Mouse (Mus musculus) neural tube, embryonic 12.5 days (tissue): ENCODE measurements around the gene Meis2. TPM values are rescaled to one million over a fixed set of nuclear protein-coding genes. Genes with fewer than 3 reads are reported as not detected.
A peak's percentile ranks its signal among the peaks of the same experiment; 100 is the strongest.

ENCODE experiments used
- ATAC-seq: fragments of 200-750 bp; cut with Nextera tagmentation; 2 replicates; pipeline ENCODE4 v1.8.0; 2017; ENCODE audit warnings: low read depth, mild to moderate bottlenecking, moderate TSS enrichment, moderate library complexity; ENCODE audit not compliant: low FRiP score
- H3K27ac ChIP-seq: fragments of 300-500 bp; sonication (generic); 2 replicates; pipeline ENCODE4 v1.5.1; 2016
- H3K27me3 ChIP-seq: fragments of 300-500 bp; sonication (generic); replicated peaks from 2 replicates; pipeline ENCODE4 v1.6.1; 2016; ENCODE audit warnings: mild to moderate bottlenecking
- H3K36me3 ChIP-seq: fragments of 300-500 bp; sonication (generic); 2 replicates; pipeline ENCODE4 v1.6.1; 2016; ENCODE audit warnings: mild to moderate bottlenecking
- H3K4me1 ChIP-seq: fragments of 300-500 bp; sonication (generic); 2 replicates; pipeline ENCODE4 v1.6.1; 2016
- H3K4me2 ChIP-seq: fragments of 300-500 bp; sonication (generic); replicated peaks from 2 replicates; pipeline ENCODE4 v1.6.1; 2016; ENCODE audit warnings: mild to moderate bottlenecking
- H3K4me3 ChIP-seq: fragments of 300-500 bp; sonication (generic); 2 replicates; pipeline ENCODE4 v1.5.1; 2016
- H3K9ac ChIP-seq: fragments of 300-500 bp; sonication (generic); 2 replicates; pipeline ENCODE4 v1.6.1; 2016; ENCODE audit warnings: mild to moderate bottlenecking
- H3K9me3 ChIP-seq: fragments of 300-500 bp; sonication (generic); 2 replicates; pipeline ENCODE4 v1.6.1; 2016; ENCODE audit warnings: mild to moderate bottlenecking
- WGBS: fragments of 180-500 bp; shearing (Covaris S2); methylation state at CpG from one replicate; pipeline ENCODE4 v1.1.7; 2016; 5-methylcytosine and 5-hydroxymethylcytosine counted together
- polyA plus RNA-seq: library from polyadenylated mRNA; unstranded; fragments of >200 nt; fragmentation: Nextera tagmentation; extraction: Ambion mirVana; gene quantifications from 2 replicates; pipeline ENCODE4 v1.2.1, GENCODE M21; 2016

Gene Meis2
- polyA plus RNA-seq, 1 experiment from 2014 or later, result 108 TPM

DNA sequence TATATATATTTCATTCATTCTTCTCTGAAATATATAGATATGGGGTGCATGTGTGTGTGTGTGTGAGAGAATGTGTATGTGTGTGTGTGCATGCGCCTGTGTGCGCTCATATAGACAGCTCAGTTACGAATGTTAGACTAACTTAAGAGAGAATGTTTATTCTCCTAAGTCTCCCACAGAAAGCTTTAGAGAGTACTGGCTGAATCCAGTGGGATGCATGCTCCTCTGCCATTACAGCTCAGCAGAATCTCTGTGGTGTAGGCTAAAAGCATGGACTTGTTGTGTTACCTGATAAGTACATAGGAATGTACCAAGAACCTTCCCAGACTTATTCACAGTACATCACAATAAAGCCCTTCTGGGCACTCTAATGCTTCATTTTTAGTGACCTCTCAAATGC lies 55.6 kb downstream of the Meis2 start:
- Histone ChIP-seq H3K27me3 (no peaks in the 10 kb centered on the region), H3K4me2 (no peak overlapping the region), H3K9ac (no peak overlapping the region), H3K4me3 (no peak overlapping the region), H3K27ac (no peak overlapping the region), H3K9me3 (no peaks in the 10 kb centered on the region), H3K4me1 (peaks cover 29% of the 10 kb centered on the region), H3K36me3 (peaks cover 9% of the 10 kb centered on the region)
- WGBS, result 58% methylated on average over 3 of the region's 3 CpGs
- no peak for ATAC-seq

DNA sequence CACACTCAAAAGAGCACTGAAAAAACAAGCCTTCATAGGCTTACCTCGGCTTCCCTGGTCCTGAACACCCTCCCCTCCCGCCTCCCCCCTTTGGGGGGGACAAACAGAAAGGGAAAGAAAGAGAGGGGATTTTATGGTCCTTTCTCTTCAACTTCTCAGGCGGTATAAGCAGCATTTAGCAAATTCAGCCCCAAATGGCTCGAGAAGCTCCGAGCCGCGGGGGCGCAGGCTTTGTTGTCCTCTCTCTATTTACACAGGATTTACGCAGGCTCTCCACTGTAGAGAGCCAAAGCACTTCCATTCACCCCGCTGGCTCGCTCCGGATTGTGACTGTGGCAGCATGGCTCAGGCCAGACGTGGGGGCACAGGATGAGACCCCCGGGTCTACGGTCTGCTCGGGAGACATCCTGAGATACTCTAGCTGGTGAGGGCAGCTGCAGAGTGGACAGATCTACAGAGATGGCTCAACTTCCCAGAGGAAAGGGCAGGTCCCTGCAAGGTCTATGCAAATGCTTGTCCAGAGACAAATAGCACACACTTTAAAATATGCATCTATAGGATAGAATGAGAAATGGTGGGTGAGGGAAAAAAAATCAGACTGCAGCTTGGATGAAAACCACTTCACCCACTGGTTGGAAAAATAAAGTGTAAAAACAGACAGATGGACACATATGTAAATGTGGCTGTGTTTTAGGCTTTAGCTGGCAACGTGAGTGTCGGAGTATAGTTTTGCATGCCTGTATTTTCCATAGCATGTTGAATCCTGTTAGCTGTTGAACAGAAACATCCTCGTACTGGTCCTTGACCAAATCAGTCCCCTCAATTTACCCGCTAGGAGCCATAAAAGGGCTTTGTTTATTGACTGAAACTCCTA lies 56.3 kb downstream of the Meis2 start:
- Histone ChIP-seq H3K4me1 (peaks cover 34% of the 10 kb centered on the region), H3K36me3 (peaks cover 17% of the 10 kb centered on the region), H3K4me2 (peak overlapping the region; percentile 58), H3K9ac (peak overlapping the region; percentile 47), H3K27ac (peak overlapping the region; percentile 69), H3K9me3 (no peaks in the 10 kb centered on the region), H3K4me3 (peak overlapping the region; percentile 22; the same call in 1 of the 2 replicates), H3K27me3 (no peaks in the 10 kb centered on the region)
- ATAC-seq, result peak; percentile 92
- 4% methylated on average over 20 of the region's 20 CpGs for whole genome bisulfite sequencing

DNA sequence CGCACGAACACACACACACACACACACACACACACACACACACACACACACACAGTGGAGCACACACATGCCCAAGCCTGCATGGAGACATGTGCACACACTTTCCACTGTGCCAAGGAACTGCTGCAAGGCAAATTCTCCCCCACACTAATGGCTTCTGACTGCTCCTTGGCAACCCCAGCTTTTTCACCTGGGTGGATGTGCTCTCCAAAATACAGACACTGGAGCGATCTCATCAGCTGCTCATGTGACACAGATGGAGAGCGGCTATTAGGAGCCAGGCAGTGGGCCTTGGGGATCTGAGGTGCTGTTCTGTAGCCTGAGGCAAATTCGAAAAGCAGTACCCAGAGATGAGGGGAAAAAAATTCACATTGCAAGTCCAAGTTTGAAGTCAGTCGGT lies 63.3 kb downstream of the Meis2 start:
- WGBS, result 66% methylated on average over 6 of the region's 6 CpGs
- peaks cover 21% of the 10 kb centered on the region for H3K36me3 ChIP-seq
- no peak overlapping the region for H3K9ac ChIP-seq
- no peak; the same call in 1 of the 2 replicates for ATAC-seq
- no peak overlapping the region for H3K4me3 ChIP-seq
- H3K9me3 ChIP-seq, result no peaks in the 10 kb centered on the region
- no peak overlapping the region for H3K27ac ChIP-seq
- H3K4me2 ChIP-seq, result no peak overlapping the region
- H3K27me3 ChIP-seq, result no peaks in the 10 kb centered on the region
- peaks cover 50% of the 10 kb centered on the region for H3K4me1 ChIP-seq

DNA sequence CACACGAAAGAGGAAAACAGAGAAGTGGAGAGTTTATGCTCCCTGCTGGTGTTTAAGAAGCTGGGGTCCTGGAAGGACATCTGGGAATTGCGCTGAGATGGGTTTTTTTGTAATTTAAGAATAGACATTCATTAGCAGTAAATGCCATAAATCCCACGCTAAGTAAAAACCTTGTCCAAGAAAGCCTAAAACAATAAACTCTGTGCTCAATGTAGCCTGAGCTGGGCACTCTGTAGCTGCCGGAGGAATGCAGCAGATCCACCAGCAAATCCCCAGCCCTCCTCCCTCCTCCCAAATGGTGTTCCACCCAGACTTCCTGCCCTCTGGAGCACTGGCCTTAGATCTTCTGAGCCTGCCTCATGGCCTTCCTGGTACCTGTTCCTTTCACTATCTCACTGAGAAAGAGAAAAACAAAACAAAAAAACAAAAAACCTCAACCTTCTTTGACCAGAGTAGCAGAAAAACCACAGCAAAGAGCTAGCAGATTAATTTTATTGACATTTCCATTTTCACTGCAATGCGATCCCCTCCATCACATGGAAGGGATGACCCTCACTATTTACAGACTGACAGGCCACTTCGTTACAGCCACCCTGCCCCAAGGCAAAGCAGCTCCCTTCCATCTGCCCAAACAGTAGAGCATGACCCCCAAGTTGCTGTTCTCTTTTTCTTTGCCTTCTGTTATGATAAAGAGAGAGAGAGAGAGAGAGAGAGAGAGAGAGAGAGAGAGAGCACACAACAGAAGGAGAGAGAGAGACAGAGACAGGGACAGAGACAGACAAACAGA lies 64.1 kb downstream of the Meis2 start:
- Histone ChIP-seq H3K27ac (no peak overlapping the region), H3K36me3 (peaks cover 21% of the 10 kb centered on the region), H3K4me1 (peaks cover 56% of the 10 kb centered on the region), H3K4me2 (no peak overlapping the region), H3K4me3 (no peak overlapping the region), H3K27me3 (no peaks in the 10 kb centered on the region), H3K9me3 (no peaks in the 10 kb centered on the region), H3K9ac (no peak overlapping the region)
- WGBS, result 12% methylated on average over 6 of the region's 6 CpGs
- peak; percentile 31; the same call in 1 of the 2 replicates for ATAC-seq

DNA sequence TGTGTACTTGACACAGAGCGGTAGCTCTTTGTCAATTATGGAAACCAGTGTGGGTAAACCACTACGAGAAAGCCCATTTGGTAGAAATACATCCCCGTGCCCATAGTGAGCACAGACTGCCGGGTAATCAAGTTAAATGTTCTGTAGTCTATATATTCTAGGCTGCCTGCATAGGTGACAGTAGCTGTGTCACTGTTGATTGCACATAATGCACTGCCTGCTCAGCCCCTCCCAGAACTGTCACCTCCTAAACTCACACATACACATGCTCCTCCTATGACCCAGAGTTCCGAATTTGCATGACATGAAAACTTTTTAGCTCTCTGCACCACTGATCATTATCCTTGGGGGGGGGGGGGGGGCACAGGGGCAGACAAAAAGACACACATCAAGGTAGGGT lies 65.1 kb downstream of the Meis2 start:
- no peaks in the 10 kb centered on the region for H3K27me3 ChIP-seq
- H3K4me3 ChIP-seq, result no peak overlapping the region
- ATAC-seq, result no peak
- peaks cover 21% of the 10 kb centered on the region for H3K36me3 ChIP-seq
- no peak overlapping the region for H3K27ac ChIP-seq
- no peaks in the 10 kb centered on the region for H3K9me3 ChIP-seq
- peaks cover 56% of the 10 kb centered on the region for H3K4me1 ChIP-seq
- WGBS, result 51% methylated on average over 5 of the region's 5 CpGs
- H3K4me2 ChIP-seq, result no peak overlapping the region
- H3K9ac ChIP-seq, result no peak overlapping the region

DNA sequence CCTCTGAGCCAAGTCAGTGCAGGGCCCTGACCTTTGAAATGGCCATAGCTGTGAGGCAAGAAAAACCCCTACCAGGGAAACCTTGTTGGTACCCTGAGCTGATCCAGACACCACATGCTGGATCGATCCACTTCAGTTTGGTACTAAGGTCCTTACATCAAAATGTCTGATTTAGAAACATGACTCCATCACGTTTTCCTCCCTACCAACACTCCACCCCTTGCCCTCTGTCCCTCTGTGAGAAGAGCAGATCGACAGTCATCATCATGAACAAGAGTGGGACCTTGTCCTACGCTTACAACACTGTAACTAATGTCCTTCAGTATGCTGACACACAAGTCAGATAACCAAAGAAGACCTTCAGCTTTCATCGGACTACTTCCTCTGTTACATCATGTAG lies 66.8 kb downstream of the Meis2 start:
- Histone ChIP-seq H3K4me1 (peaks cover 48% of the 10 kb centered on the region), H3K27ac (no peak overlapping the region), H3K36me3 (peaks cover 10% of the 10 kb centered on the region; the same call in 1 of the 2 replicates), H3K27me3 (no peaks in the 10 kb centered on the region), H3K4me3 (no peak overlapping the region), H3K9ac (no peak overlapping the region), H3K9me3 (no peaks in the 10 kb centered on the region), H3K4me2 (no peak overlapping the region)
- 88% methylated on average over 5 of the region's 5 CpGs for WGBS
- no peak for ATAC-seq

DNA sequence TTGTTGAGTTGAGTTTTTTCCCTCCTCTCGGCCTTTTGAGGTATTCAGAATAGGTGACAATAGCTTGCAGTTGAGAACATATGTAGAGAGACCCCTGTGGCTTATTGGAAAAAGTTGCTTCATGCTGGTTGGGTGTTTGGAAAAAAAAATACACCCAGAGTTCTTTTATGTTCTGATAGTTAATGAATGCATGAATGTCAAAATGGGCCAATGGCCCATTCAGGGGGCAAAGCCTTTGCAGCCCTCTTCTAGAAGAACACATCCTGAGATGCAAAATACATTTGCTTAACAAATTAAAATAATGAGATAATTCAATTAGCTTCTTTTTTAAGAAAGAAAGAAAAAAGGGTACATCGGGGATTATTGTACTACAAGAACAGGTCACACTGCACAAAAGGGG lies 69.2 kb downstream of the Meis2 start:
- WGBS, result 50% methylated on average over 2 of the region's 2 CpGs
- Histone ChIP-seq H3K27me3 (no peaks in the 10 kb centered on the region), H3K4me3 (no peak overlapping the region), H3K4me1 (peaks cover 31% of the 10 kb centered on the region), H3K27ac (no peak overlapping the region), H3K9me3 (no peaks in the 10 kb centered on the region), H3K4me2 (no peak overlapping the region), H3K9ac (no peak overlapping the region), H3K36me3 (peaks cover 10% of the 10 kb centered on the region; the same call in 1 of the 2 replicates)
- ATAC-seq, result no peak

GRCm38 (mm10) chr2:115993877-115994276 lies 71.8 kb downstream of the Meis2 start:
- Histone ChIP-seq H3K27me3 (no peaks in the 10 kb centered on the region), H3K9me3 (no peaks in the 10 kb centered on the region), H3K27ac (no peak overlapping the region), H3K4me1 (peaks cover 21% of the 10 kb centered on the region), H3K4me2 (no peak overlapping the region), H3K9ac (no peak overlapping the region), H3K36me3 (peaks cover under 1% of the 10 kb centered on the region; the same call in 1 of the 2 replicates), H3K4me3 (no peak overlapping the region)
- WGBS, result 57% methylated on average over 4 of the region's 4 CpGs
- ATAC-seq, result no peak

GRCm38 (mm10) chr2:115989249-115989648 lies 76.4 kb downstream of the Meis2 start:
- Histone ChIP-seq H3K27ac (no peak overlapping the region), H3K36me3 (no peaks in the 10 kb centered on the region; the same call in 1 of the 2 replicates), H3K4me1 (peaks cover 6% of the 10 kb centered on the region; the same call in 1 of the 2 replicates), H3K27me3 (no peaks in the 10 kb centered on the region), H3K9me3 (no peaks in the 10 kb centered on the region), H3K4me3 (no peak overlapping the region), H3K9ac (no peak overlapping the region), H3K4me2 (no peak overlapping the region)
- no peak for ATAC-seq
- WGBS, result 94% methylated on average over 6 of the region's 6 CpGs

- no peak overlapping the region for H3K27ac ChIP-seq
- peaks cover 6% of the 10 kb centered on the region; the same call in 1 of the 2 replicates for H3K4me1 ChIP-seq
- H3K4me2 ChIP-seq, result no peak overlapping the region
- 93% methylated on average over 4 of the region's 4 CpGs for WGBS
- no peaks in the 10 kb centered on the region for H3K27me3 ChIP-seq
- no peak overlapping the region for H3K4me3 ChIP-seq
- H3K9ac ChIP-seq, result no peak overlapping the region
- no peaks in the 10 kb centered on the region; the same call in 1 of the 2 replicates for H3K36me3 ChIP-seq
- no peak for ATAC-seq
- H3K9me3 ChIP-seq, result no peaks in the 10 kb centered on the region
These were observed 77.2 kb downstream of the Meis2 start for GRCm38 (mm10) chr2:115988448-115988847.

- 64% methylated on average over 9 of the region's 9 CpGs for WGBS
- H3K4me1 ChIP-seq, result peaks cover 23% of the 10 kb centered on the region; the same call in 1 of the 2 replicates
- H3K4me3 ChIP-seq, result no peak overlapping the region
- no peak for ATAC-seq
- H3K27me3 ChIP-seq, result no peaks in the 10 kb centered on the region
- no peaks in the 10 kb centered on the region for H3K9me3 ChIP-seq
- no peaks in the 10 kb centered on the region; the same call in 1 of the 2 replicates for H3K36me3 ChIP-seq
- H3K9ac ChIP-seq, result no peak overlapping the region
- H3K4me2 ChIP-seq, result no peak overlapping the region
- H3K27ac ChIP-seq, result no peak overlapping the region
These were observed 80.7 kb downstream of the Meis2 start for GRCm38 (mm10) chr2:115984952-115985351.

DNA sequence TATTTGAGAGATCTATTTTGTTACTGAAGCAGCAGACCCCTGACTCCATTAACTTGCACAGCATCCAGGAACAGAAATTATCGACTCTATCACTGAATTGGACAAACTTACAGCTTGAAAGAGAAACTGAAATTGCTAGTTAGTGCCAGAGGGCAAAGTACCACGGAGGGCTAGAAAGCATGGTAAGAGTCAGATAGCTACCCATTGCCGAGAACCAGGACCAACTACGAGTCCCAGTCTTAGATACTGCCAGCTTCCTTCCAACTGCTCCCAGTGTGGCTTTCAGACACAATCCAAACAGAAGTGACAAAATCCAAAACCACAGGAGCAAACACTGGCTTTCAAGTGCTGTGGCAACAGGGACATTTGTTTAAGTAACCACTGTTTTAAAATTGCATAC lies 81.2 kb downstream of the Meis2 start:
- H3K4me3 ChIP-seq, result no peak overlapping the region
- no peak for ATAC-seq
- peaks cover 25% of the 10 kb centered on the region; the same call in 1 of the 2 replicates for H3K4me1 ChIP-seq
- H3K27me3 ChIP-seq, result no peaks in the 10 kb centered on the region
- no peaks in the 10 kb centered on the region for H3K9me3 ChIP-seq
- no peak overlapping the region for H3K4me2 ChIP-seq
- H3K36me3 ChIP-seq, result no peaks in the 10 kb centered on the region; the same call in 1 of the 2 replicates
- whole genome bisulfite sequencing, result 85% methylated on average over 4 of the region's 4 CpGs
- H3K27ac ChIP-seq, result no peak overlapping the region
- H3K9ac ChIP-seq, result no peak overlapping the region
